18 mouse cellular contexts compared by ENCODE assay signal in genomic region chr12:71642797-71643337, GRCm38 (mm10).
DNase-seq lines count a peak whose midpoint lies in the region; ATAC-seq lines count a peak whose summit lies in the region.
"Had no signal": no experiment of that assay in that cellular context is flagged by ENCODE, and none has a peak within 500 bp of the region (broad histone marks: within the 10 kb centered on the region; RNA-seq: fewer than 3 reads in every experiment).

No protein-coding gene starts in this region.

- DNase-seq in NIH3T3 (ENCODE audit: low read depth): peak; percentile 11
- DNase-seq in embryonic facial prominence, embryonic 14.5 days (ENCODE audit: low spot score): peak; percentile 72
- no peak for DNase-seq in adrenal gland, postnatal 25 days
- no peak for DNase-seq in cerebellum, postnatal 14 days
- DNase-seq: cerebellum, adult 11 months; cerebellum, adult 9-11 months; kidney, adult 8-10 months; kidney, postnatal 14 days; thymus, postnatal 25 days had no signal

- WGBS in intestine, embryonic 16.5 days: 58% methylated on average over 8 of the region's 8 CpGs
- WGBS in intestine, embryonic 15.5 days: 52% methylated on average over 8 of the region's 8 CpGs
- 48% methylated on average over 8 of the region's 8 CpGs for WGBS in embryonic facial prominence, embryonic 14.5 days
- WGBS in stomach, embryonic 15.5 days: 52% methylated on average over 8 of the region's 8 CpGs

- H3K36me3 ChIP-seq in intestine, embryonic 16.5 days (ENCODE audit: control insufficient read depth, insufficient read depth, low read length): no peaks in the 10 kb centered on the region
- H3K36me3 ChIP-seq in intestine, embryonic 15.5 days: no peaks in the 10 kb centered on the region
- H3K36me3 ChIP-seq in embryonic facial prominence, embryonic 14.5 days (ENCODE audit: control insufficient read depth, insufficient read depth, low read length): no peaks in the 10 kb centered on the region
- H3K36me3 ChIP-seq in stomach, embryonic 15.5 days: no peaks in the 10 kb centered on the region
- H3K36me3 ChIP-seq: embryonic facial prominence, embryonic 13.5 days; heart, embryonic 10.5 days; midbrain, embryonic 12.5 days had no signal

- H3K9me3 ChIP-seq in intestine, embryonic 16.5 days (ENCODE audit: control insufficient read depth, low read length): no peaks in the 10 kb centered on the region
- no peaks in the 10 kb centered on the region for H3K9me3 ChIP-seq in intestine, embryonic 15.5 days
- H3K9me3 ChIP-seq in embryonic facial prominence, embryonic 14.5 days (ENCODE audit: control insufficient read depth, low read length): no peaks in the 10 kb centered on the region
- no peaks in the 10 kb centered on the region for H3K9me3 ChIP-seq in stomach, embryonic 15.5 days
- H3K9me3 ChIP-seq: embryonic facial prominence, embryonic 13.5 days; forebrain, embryonic 13.5 days; heart, embryonic 10.5 days; midbrain, embryonic 12.5 days had no signal

- H3K27ac ChIP-seq in intestine, embryonic 16.5 days (ENCODE audit: low read length): 0 out of 2 replicates have a peak overlapping the region, but pooled peaks have one; percentile 34
- no peak overlapping the region for H3K27ac ChIP-seq in intestine, embryonic 15.5 days
- H3K27ac ChIP-seq in embryonic facial prominence, embryonic 14.5 days (replicated peaks; ENCODE audit: low read depth, low read length): peak overlapping the region; percentile 69
- peak overlapping the region; percentile 71 for H3K27ac ChIP-seq in stomach, embryonic 15.5 days
- H3K27ac ChIP-seq: embryonic facial prominence, embryonic 13.5 days; forebrain, embryonic 13.5 days; heart, embryonic 10.5 days; hindbrain, postnatal 0 days; liver, embryonic 14.5 days; midbrain, embryonic 12.5 days had no signal

- H3K9ac ChIP-seq in intestine, embryonic 16.5 days (ENCODE audit: low read depth, low read length): no peak overlapping the region
- H3K9ac ChIP-seq in intestine, embryonic 15.5 days: no peak overlapping the region
- H3K9ac ChIP-seq in embryonic facial prominence, embryonic 14.5 days (ENCODE audit: low read depth, low read length): no peak overlapping the region
- no peak overlapping the region for H3K9ac ChIP-seq in stomach, embryonic 15.5 days
- H3K9ac ChIP-seq: embryonic facial prominence, embryonic 13.5 days; forebrain, embryonic 13.5 days; liver, embryonic 14.5 days; midbrain, embryonic 12.5 days had no signal

- no peak overlapping the region for H3K4me2 ChIP-seq in intestine, embryonic 16.5 days (ENCODE audit: low read depth, low read length)
- no peak overlapping the region for H3K4me2 ChIP-seq in intestine, embryonic 15.5 days (replicated peaks)
- H3K4me2 ChIP-seq in embryonic facial prominence, embryonic 14.5 days (ENCODE audit: low read depth, low read length): no peak overlapping the region
- no peak overlapping the region for H3K4me2 ChIP-seq in stomach, embryonic 15.5 days
- H3K4me2 ChIP-seq: embryonic facial prominence, embryonic 13.5 days; forebrain, embryonic 13.5 days; midbrain, embryonic 12.5 days had no signal

- H3K27me3 ChIP-seq in intestine, embryonic 16.5 days (replicated peaks; ENCODE audit: control insufficient read depth, insufficient read depth, low read length): no peaks in the 10 kb centered on the region
- no peaks in the 10 kb centered on the region for H3K27me3 ChIP-seq in intestine, embryonic 15.5 days (replicated peaks)
- H3K27me3 ChIP-seq in embryonic facial prominence, embryonic 14.5 days (replicated peaks; ENCODE audit: control insufficient read depth, insufficient read depth, low read length): no peaks in the 10 kb centered on the region
- H3K27me3 ChIP-seq in stomach, embryonic 15.5 days (replicated peaks): no peaks in the 10 kb centered on the region
- H3K27me3 ChIP-seq: embryonic facial prominence, embryonic 13.5 days; forebrain, embryonic 13.5 days; midbrain, embryonic 12.5 days had no signal

- no peak overlapping the region for H3K4me3 ChIP-seq in intestine, embryonic 16.5 days (ENCODE audit: low read length)
- H3K4me3 ChIP-seq in intestine, embryonic 15.5 days (replicated peaks): no peak overlapping the region
- H3K4me3 ChIP-seq in embryonic facial prominence, embryonic 14.5 days (ENCODE audit: low read depth, low read length): no peak overlapping the region
- H3K4me3 ChIP-seq in stomach, embryonic 15.5 days (replicated peaks): no peak overlapping the region
- H3K4me3 ChIP-seq: embryonic facial prominence, embryonic 13.5 days; forebrain, embryonic 13.5 days; heart, embryonic 10.5 days; midbrain, embryonic 12.5 days had no signal

- ATAC-seq in intestine, embryonic 16.5 days: no peak
- ATAC-seq in intestine, embryonic 15.5 days: no peak
- peak; percentile 71 for ATAC-seq in embryonic facial prominence, embryonic 14.5 days (ENCODE audit: low read depth)
- no peak for ATAC-seq in stomach, embryonic 15.5 days (ENCODE audit: insufficient read depth, low FRiP score, low read depth)
- ATAC-seq: forebrain, embryonic 13.5 days; hindbrain, postnatal 0 days had no signal

- peaks cover 8% of the 10 kb centered on the region; the same call in 1 of the 2 replicates for H3K4me1 ChIP-seq in intestine, embryonic 16.5 days (ENCODE audit: control insufficient read depth, insufficient read depth, low read length)
- H3K4me1 ChIP-seq in intestine, embryonic 15.5 days (replicated peaks): peaks cover 13% of the 10 kb centered on the region; the same call in 1 of the 2 replicates
- H3K4me1 ChIP-seq in embryonic facial prominence, embryonic 14.5 days (ENCODE audit: control insufficient read depth, insufficient read depth, low read length): peaks cover 8% of the 10 kb centered on the region; the same call in 1 of the 2 replicates
- peaks cover 18% of the 10 kb centered on the region for H3K4me1 ChIP-seq in stomach, embryonic 15.5 days
- H3K4me1 ChIP-seq: midbrain, embryonic 12.5 days had no signal

Comparison
In these comparisons a context has a peak if more than half of its experiments do, and no peak if none do; other contexts are left out.
1. DNase-seq: peak in NIH3T3 (single experiment) and embryonic facial prominence, embryonic 14.5 days (single experiment); none in adrenal gland, postnatal 25 days (single experiment) and cerebellum, postnatal 14 days (0 of 2).